Mouse (Mus musculus) kidney, postnatal 36 days (tissue): ENCODE data around the gene Gm45785.

ENCODE experiments used
- DNase-seq, 2 experiments: peaks; one replicate each; pipeline ENCODE4 v3.0.0; 2021 to 2022; ENCODE audit warnings: mixed read lengths in 2 of 2

Gene Gm45785

DNA sequence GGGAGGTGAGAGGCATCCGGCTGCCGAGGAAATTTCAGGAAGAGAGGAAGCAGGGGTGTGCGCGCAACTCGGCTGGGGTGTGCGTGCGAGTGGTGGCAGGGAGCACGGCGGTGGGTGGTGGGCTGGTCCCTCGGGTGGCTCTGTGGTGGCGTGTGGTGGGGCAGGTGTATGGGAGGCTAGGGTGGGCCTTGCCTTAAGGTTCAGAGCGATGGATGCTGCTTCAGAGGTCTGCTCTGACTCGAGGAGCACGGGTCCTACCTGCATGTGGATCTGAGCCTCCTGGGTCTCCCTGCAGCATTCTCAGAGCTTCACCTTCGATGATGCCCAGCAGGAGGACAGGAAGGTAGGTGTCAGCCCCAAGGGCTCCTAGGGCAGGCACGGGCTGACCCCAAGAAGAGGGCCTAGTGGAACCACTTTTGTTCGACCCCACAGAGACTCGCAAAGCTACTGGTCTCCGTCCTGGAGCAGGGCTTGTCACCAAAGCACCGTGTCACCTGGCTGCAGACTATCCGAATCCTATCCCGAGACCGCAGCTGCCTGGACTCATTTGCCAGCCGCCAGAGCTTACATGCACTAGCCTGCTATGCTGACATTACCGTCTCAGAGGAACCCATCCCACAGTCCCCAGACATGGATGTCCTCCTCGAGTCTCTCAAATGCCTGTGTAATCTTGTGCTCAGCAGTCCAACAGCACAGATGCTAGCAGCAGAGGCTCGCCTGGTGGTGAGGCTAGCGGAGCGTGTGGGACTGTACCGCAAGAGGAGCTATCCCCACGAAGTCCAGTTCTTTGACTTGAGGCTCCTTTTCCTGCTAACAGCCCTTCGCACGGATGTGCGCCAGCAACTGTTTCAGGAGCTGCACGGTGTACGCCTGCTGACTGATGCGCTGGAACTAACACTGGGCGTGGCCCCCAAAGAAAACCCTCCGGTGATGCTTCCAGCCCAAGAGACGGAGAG is 1.7 kb upstream of the Gm45785 start, which contains the start of gene Bet1l:
Gene Bet1l (minus strand): TSS at position 28 of the 956 bp plus-strand sequence.
- no peak for DNase-seq

DNA sequence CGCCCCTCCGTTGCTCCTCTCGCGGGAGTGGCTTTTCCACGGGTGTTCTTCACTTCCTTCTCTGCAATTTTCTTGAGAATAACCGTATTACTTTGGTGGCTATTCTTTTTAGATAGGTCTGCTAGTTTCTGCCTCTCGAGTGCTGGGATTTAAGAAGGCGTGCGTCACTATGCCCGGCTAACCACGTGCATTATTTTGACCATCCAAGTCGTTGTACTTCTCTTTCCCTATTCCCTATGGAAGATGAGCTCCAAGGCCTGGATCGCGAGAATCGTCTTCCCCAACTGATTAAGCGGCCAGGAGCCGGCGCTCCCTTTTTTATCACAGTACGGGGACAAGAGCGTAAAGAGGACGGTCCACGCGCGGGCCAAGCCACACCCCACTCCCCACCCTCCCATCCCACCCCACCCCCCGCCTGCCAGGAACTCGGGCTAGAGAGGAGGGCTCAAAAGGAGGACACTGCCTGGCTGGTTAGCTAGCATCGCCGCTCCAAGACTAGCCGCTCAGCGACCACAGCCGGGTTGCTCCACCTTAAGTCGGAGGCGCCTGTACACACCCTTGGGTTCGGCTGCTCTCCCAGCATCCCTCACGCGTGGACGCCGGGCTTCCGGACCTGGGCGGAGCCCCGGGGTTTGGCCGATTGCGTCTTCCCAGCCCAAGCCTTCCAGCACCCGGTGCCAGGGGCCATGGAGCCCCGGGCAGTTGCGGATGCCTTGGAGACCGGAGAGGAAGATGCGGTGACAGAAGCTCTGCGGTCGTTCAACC is 836 bp upstream of the Gm45785 start, which contains the start of gene Ric8a:
Gene Ric8a (plus strand): TSS at position 173 of the 765 bp plus-strand sequence.
- DNase-seq = peak; percentile 93 to 94

DNA sequence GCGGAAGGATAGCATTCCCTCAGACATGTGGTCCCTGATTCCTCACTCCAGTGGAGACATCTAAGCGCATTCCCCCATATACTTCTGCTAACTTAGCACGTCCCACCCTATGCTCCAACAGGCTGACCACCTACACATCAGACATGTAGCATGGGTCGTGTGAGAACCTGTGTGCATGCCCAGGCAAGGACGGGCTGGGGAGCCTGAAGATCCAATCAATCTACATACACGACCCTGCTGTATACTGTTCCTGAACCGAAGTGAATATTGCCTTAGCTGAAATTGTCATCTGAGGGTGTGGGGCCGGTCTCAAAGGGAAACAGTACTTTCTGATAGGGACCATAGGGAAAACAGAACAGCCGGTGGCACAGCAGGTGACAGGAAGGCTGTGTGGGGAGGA is 950 bp downstream of the Gm45785 start:
- DNase-seq = no peak

DNA sequence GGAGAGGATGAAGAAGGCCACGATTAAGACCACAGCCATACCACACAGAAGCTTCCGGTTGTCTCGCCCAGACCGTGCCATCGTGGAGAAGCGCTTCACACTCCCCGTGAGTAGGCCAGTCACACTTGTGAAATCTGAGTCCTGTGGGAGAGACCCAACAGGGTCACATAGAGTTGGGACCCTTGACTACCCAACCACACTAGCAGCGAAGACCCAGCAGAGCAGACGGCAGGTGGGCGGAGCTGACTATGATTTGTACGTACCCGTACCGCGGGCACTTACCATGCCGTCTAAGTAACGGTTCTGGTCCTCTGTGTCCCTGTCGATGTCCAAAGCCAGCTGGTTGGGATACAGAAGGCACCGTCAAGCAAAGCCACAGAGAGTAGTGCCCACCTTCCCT is 1.6 kb downstream of the Gm45785 start:
- no peak for DNase-seq

- DNase-seq = peak; percentile 51 to 79
Observed at GRCm38 (mm10) chr7:140853386-140853785, 2.7 kb downstream of the Gm45785 start.

DNA sequence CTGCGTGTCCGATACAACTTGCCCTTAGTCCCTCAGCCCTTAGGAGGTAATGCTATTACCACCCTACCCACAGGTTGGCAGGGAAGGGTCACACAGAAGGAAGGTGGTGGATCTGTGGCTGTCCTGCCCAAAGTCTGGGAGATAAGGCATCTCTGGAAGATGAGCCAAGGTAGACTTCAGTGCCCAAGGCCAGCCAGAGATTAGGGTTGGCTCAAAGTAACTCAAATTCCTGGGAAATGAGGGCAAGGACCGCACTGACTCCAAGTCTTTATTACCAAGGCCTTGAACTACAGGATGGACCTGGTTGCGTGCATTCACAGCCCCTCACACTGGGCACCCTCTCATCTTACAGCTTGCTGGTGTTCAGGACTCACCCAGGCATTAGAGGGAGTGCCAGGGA is 4.2 kb downstream of the Gm45785 start:
- DNase-seq = no peak

DNA sequence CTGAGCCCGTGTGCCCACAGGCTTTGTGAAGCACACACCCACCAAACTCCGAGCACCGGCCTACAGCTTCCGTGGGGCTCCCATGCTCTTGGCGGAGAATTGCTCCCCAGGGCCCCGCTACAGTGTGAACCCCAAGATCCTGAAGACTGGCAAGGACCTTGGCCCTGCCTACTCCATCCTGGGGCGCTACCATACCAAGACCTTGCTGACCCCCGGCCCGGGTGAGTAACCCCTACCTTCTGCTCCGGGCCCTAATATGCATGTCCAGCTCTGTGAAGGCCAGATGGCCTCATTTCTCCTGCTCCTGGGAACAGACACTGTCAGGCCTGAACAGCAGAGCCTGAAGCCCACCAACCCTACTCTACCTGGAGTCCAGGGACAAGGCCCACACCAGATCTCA is 7.5 kb downstream of the Gm45785 start:
- DNase-seq = no peak

- DNase-seq = peak; percentile 69 to 82
Observed at GRCm38 (mm10) chr7:140847755-140848580, 8.2 kb downstream of the Gm45785 start, which contains the start of gene Odf3. Odf3 (plus strand) TSS chr7:140847805.

DNA sequence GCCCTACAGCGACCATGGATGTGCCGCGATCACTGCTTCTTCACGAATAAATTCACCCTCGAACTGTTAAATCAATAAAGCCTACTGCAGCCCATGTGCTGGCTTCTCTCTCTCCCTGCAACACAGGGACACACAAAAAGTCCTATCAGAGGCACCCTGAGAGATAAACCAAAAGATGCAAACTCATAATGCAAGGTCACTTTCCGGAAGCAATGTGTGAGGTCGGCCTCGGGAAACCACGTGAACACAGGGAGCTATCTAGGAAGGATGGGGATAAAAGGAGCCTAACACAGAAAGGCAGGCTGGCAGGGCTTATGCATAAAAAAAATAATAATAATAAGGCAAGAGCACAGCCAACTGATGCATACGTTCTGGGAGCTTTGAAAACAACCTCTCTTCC is 9.5 kb downstream of the Gm45785 start:
- no peak for DNase-seq

- DNase-seq = no peak
Observed at GRCm38 (mm10) chr7:140845683-140846082, 10.4 kb downstream of the Gm45785 start.

GRCm38 (mm10) chr7:140844905-140845665 is 11.0 kb downstream of the Gm45785 start, which contains the start of gene Scgb1c1:
Scgb1c1 (plus strand) TSS chr7:140845547.
- DNase-seq = peak; percentile 82 to 97

DNA sequence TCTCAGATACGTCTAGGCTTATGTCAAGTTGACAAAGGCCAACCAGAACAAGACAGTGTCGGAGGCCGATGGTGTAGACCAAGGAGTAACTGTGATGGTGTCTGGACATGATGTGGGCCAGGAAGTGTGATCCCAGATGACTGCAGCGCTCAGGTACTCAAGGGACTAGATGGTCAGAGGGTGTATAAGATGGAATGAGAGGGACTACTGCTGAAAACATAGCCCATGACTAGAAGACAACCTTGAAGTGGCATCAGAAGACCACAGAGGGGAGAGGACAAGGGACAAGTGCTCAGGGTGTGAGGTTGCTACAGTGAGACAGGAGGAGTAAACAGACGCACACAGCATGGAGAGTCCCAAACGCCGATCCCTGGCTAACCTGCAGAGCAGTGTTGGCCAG is 12.3 kb downstream of the Gm45785 start:
- DNase-seq = no peak

DNA sequence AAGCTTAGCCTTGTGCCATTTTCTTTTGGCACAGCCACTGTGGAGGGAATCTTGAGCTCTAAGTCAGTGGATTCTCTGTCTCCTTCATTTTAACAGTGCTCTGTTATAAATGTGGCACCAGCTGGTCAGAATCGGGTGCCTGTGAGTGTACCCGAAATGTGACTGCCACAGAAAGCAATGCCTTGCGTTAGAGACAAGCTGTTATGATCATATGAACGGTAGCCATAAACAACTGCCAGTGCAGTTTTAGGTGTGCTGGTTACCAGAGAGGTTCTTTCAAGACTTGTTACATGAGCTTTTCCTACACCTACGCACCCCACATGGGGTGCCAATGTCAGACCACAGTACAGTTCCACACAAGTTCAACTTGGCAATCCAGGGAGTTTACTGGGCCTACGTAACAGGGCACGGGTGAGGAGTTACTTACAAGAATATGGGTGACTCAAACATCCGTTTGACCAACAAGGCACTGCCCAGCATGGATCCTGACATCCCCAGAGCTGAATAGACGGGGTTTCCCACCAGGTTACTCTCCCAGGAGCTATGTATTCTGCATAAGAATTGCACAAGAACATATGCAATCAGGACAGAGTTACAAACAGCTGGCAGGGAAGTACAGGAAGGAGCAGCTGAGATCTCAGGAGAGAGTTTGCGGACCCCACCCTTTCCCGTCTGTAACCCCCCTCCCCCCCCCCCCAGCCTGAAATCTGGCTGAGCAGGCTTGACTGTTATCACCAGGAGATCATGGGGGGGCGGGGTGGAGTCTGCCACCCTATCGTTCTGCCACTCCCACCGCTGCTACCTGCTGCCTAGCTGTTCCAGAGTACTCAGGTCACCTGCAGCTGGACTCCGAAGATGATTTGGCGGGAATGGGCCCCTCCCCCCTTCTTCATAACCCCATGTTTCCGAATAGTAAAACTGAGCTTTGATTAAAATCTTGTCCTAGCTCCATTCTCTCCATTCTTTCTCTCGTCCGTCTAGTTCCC is 15.1 kb downstream of the Gm45785 start:
- no peak for DNase-seq

DNA sequence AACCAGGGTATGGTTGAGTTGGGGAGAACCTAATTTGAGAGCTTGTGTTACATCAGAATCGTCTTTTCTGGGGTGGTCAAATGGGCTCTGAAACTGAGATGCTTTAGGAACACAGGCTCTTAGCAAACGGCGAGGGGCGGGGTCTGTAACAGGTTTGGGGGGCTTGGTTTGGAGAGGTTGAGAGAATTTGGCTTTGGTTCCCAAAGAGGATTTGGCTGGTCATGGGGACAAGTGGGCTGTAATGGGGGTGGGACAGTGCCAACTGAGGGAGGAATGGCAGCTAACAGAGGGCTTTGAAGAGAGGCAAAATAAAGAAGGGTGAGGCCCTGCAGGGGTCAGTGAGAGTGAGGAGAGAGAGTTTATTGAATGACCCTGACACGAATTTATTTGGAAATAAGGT is 16.6 kb downstream of the Gm45785 start:
- DNase-seq = no peak

- DNase-seq = no peak
Observed at GRCm38 (mm10) chr7:140836243-140837115, 19.7 kb downstream of the Gm45785 start.

DNA sequence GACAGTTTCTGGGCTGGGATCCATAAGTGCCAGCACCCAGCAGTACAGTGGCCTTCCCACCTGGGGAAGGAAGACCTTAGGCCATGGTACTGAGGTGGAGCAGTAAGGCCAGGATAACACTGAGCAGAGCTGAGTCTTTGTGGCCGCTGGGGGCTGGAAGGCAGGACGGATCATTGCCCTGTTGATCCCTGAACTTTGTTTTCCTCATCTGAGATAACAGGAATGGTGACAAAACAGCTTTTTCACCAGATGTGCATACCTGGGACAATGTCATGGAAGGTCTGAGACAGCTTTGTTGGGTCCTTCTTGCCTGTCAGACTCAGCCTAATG is 20.4 kb downstream of the Gm45785 start:
- DNase-seq = no peak

DNA sequence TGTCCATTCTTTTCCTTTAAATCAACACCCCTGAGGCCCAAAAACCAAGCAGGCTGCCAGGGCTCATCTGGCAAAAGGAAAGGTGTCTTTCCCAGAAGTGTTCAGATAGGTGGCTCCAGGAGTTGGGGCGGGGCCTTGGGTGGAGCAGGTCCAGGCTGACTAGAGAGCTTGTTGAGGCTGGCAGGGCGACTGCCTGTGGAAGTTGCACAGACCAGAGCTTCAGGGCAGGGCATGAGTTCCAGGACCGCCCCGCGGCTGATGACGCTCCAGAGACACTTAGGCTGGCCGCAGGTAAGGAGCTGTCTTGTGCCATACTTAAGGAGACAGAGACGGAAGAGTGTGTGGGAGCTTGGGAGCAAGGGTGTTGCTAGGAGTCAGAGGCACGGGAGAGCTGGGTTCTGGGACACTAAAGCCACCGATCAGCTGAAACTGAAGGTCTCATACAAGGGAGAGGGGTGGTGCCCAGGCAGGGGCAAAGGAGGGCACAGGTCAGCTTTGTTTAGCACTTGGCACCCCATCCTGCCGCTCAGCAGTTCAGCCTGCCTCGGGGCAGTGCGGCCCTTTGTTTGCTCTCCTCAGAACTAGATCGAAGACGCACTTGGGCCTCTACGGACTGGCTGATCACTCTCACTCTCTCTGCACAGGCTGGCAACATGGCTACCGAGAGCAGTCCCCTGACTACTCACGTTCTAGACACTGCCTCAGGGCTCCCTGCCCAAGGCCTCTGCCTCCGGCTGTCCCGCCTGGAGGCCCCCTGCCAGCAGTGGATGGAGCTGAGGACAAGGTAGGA is 21.0 kb downstream of the Gm45785 start, which contains the start of gene Urah:
Gene Urah (plus strand): TSS at position 51 of the 790 bp plus-strand sequence.
- peak; percentile 36 to 57 for DNase-seq

GRCm38 (mm10) chr7:140833341-140833740 is 22.8 kb downstream of the Gm45785 start:
- DNase-seq = no peak

DNA sequence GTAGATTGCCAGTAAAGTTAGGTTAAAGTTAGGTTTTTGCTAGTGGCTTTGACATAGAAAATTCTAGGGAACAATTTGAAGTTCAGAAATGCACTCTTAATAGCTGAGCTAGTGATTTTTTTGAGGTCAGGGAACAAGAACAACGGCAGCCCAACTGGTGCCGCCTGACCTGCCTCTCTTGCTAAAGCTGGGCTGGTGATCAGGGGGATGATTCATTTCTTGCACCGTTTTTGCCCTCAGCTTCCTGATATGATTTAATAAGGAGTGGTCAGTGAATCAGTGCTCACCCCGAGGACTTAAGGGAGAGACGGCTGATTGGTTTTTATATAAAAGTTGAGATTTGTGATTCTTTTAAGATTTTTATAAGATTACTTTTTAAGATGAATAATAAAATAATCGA is 24.7 kb downstream of the Gm45785 start:
- no peak for DNase-seq
